Mouse (Mus musculus) G1E (cell line): Measurements from ENCODE around the gene Zdhhc9. TPM values are rescaled to one million over a fixed set of nuclear protein-coding genes. Genes with fewer than 3 reads are reported as not detected.
"Not testable (repeated sequence)": the region's sequence is repeated elsewhere in the genome, so short reads cannot be mapped to it uniquely, and the experiment has no call there.

Experiments
- ATAC-seq: 2 replicates; pipeline ENCODE4 v1.8.0; 2016; ENCODE audit warnings: mild to moderate bottlenecking; ENCODE audit not compliant: insufficient number of reproducible peaks, poor library complexity, low FRiP score, severe bottlenecking; ENCODE audit errors: extremely low read depth
- DNase-seq: peaks from one replicate; pipeline ENCODE4 v3.0.0; 2012; ENCODE audit warnings: low spot score
- H3K27me3 ChIP-seq: 2 replicates; pipeline ENCODE4 v1.6.1; 2012; ENCODE audit warnings: mild to moderate bottlenecking, low read length, inconsistent platforms; ENCODE audit not compliant: insufficient read depth
- H3K36me3 ChIP-seq: replicated peaks from 2 replicates; pipeline ENCODE3; 2012; ENCODE audit warnings: mild to moderate bottlenecking, inconsistent platforms
- H3K4me1 ChIP-seq: 2 replicates; pipeline ENCODE4 v1.6.1; 2012; ENCODE audit warnings: low read depth, low read length, inconsistent platforms, mixed read lengths; ENCODE audit not compliant: insufficient read depth
- H3K4me3 ChIP-seq: 2 replicates; pipeline ENCODE4 v1.5.1; 2012; ENCODE audit warnings: low read depth, mild to moderate bottlenecking, inconsistent platforms, low read length, moderate library complexity, mixed read lengths
- H3K9me3 ChIP-seq: replicated peaks from 2 replicates; pipeline ENCODE4 v1.6.1; 2012; ENCODE audit warnings: inconsistent platforms
- CTCF ChIP-seq: IDR thresholded peaks from 2 replicates; pipeline ENCODE4 v1.5.1; 2012; ENCODE audit warnings: low read depth, low read length, inconsistent platforms, mixed read lengths
- GATA1 ChIP-seq: IDR thresholded peaks from 2 replicates; pipeline ENCODE4 v1.6.1; 2012; ENCODE audit warnings: borderline replicate concordance, low read length, inconsistent platforms, mixed read lengths
- GATA2 ChIP-seq: IDR thresholded peaks from 2 replicates; pipeline ENCODE4 v1.6.1; 2012; ENCODE audit warnings: low read depth, low read length, inconsistent platforms, borderline replicate concordance
- POLR2AphosphoS5 ChIP-seq: IDR thresholded peaks from 2 replicates; pipeline ENCODE4 v1.6.1; 2012; ENCODE audit warnings: low read depth, low read length, inconsistent platforms; ENCODE audit not compliant: insufficient replicate concordance
- TAL1 ChIP-seq: conservative IDR thresholded peaks from 2 replicates; pipeline ENCODE4 v1.6.1; 2012; ENCODE audit warnings: low read depth, low read length, inconsistent platforms, mixed read lengths
- polyA plus RNA-seq: library from polyadenylated mRNA; stranded (reverse); fragments of >175 nt; gene quantifications from 2 replicates; pipeline ENCODE4 v1.2.3, GENCODE M21; 2012
- total RNA-seq, 2 experiments: library from RNA; stranded (forward) in 1 of 2; stranded (reverse) in 1 of 2; fragments of 200-1000 nt in 1 of 2; fragments of >200 nt in 1 of 2; fragmentation: Nextera tagmentation in 1 of 2; gene quantifications; 2 replicates each; pipeline ENCODE4 v1.2.3; 2014 to 2017

Gene Zdhhc9
- total and polyA plus RNA-seq, 3 experiments, result 18.3 to 206 (median 31.0) TPM

DNA sequence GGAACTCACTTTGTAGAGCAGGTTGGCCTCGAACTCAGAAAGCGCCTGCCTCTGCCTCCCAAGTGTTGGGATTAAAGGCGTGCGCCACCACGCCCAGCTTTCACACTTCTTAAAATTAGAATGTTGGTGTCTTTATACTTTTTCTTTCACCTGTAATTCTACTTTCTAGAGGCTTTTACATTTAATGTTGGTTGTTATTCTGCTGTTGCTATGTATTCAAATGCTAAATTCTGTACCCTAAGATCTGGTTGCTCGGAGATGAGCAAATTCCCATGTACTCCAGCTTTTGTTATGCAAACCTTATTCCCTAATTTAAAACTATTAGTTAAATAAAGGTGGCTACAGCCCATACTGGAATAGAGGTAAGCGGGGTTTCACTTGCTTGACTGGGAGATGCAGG lies 14.0 kb upstream of the Zdhhc9 start:
- H3K27me3 ChIP-seq, result no peaks in the 10 kb centered on the region
- ATAC-seq (no peak), DNase-seq (no peak)
- TF ChIP-seq POLR2AphosphoS5 (no peak), TAL1 (no peak), GATA2 (no peak), CTCF (no peak), GATA1 (no peak)
- no peaks in the 10 kb centered on the region for H3K36me3 ChIP-seq
- H3K4me1 ChIP-seq, result no peaks in the 10 kb centered on the region
- H3K9me3 ChIP-seq, result no peaks in the 10 kb centered on the region
- no peak overlapping the region for H3K4me3 ChIP-seq

DNA sequence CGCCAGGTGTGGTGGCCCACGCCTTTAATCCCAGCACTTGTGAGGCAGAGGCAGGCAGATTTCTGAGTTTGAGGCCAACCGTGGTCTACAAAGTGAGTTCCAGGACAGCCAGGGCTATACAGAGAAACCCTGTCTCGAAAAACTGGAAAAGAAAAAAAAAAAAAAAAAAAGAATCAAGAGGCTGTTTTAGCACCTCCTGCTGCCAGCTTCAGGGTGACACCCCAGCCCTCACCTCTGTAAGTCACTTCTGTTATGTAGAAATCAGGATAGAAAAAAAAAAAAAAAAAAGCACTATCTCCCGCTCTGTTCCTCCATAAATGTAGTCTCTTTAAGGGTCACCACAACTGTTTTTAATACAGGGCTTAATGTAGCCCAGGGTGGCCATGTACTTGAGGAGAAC lies 10.8 kb upstream of the Zdhhc9 start:
- no peaks in the 10 kb centered on the region for H3K4me1 ChIP-seq
- ATAC-seq (no peak), DNase-seq (no peak)
- no peak overlapping the region for H3K4me3 ChIP-seq
- no peaks in the 10 kb centered on the region for H3K27me3 ChIP-seq
- no peaks in the 10 kb centered on the region for H3K9me3 ChIP-seq
- H3K36me3 ChIP-seq, result no peaks in the 10 kb centered on the region
- TF ChIP-seq POLR2AphosphoS5, result no peak
- no peak for TF ChIP-seq GATA2
- TF ChIP-seq CTCF, result no peak
- no peak for TF ChIP-seq GATA1
- no peak for TF ChIP-seq TAL1

DNA sequence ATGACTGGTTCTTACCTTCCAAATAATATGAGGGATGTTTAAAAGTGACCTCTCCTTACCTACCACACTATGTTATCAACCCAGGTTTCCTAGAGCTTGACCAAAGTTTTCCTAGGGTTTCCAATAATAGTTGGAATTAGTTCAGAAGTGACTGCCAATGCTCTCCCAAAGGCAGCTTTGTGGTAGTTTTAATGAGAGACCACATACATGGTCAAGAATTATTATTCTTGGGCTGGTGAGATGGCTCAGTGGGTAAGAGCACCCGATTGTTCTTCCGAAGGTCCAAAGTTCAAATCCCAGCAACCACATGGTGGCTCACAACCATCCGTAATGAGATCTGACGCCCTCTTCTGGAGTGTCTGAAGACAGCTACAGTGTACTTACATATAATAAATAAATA lies 1.1 kb upstream of the Zdhhc9 start:
- DNase-seq, H3K27me3 ChIP-seq, H3K4me3 ChIP-seq, H3K9me3 ChIP-seq, ATAC-seq: not testable (repeated sequence)
- Histone ChIP-seq H3K36me3 (peaks cover 13% of the 10 kb centered on the region), H3K4me1 (peaks cover 16% of the 10 kb centered on the region)

DNA sequence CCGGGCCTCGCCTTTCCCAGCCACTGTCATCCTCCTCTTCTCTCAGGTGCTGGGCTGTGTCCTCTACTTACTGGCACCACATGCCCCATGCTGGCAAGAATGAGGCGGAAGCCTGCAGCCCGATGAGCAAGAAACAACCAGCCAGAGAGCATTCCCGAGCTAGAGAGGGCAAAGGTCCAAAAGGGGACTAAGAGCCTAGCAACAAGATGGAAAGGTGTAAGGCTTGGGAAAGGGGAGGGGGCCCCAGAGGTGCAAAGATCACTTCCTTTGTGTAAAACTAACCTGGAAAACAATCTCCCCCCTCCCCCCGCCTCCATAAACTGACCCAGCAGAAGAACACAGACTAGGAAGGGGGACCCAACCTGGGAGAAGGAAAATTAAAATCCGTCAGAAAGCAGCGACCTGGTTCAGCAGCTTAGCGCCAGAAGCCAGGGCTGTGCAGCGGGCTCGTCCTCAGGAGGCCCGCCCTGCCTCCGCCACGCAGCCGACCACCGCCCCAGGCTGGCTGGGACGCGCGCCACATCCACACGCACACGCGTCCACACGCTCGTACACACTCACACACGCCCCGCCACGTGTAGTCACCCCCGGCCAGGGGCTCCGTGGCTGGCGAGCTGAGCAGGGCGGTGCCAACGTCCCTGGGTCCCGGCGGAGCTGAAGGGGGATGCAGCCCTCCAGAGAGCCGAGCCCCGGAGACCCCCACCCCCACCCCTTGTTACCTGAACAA lies 754 bp downstream of the Zdhhc9 start:
- H3K27me3 ChIP-seq, result no peaks in the 10 kb centered on the region
- peak overlapping the region; percentile 88 for H3K4me3 ChIP-seq
- no peaks in the 10 kb centered on the region for H3K9me3 ChIP-seq
- TF ChIP-seq GATA1 (no peak), POLR2AphosphoS5 (no peak), TAL1 (no peak)
- ATAC-seq (no peak), DNase-seq (peak; percentile 8)
- peaks cover 24% of the 10 kb centered on the region for H3K36me3 ChIP-seq
- peaks cover 20% of the 10 kb centered on the region for H3K4me1 ChIP-seq

DNA sequence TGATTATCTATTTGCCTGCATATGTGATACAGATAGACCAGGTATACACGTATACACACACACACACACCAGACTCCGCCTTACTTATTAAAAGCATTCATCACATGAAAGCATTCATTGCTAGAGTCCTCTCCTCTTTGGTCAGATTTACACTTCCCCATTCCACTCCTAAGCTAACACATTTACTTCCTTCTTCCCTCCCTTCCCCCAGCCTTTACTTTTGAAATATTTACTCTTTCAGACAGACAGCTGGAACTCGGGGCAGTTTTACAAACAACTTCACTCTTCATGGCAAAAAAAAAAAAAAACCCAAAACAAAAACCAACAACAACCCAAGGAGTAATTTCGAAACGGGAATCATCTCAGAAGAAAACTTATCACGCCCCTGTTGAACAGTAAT lies 4.2 kb downstream of the Zdhhc9 start:
- no peak overlapping the region for H3K4me3 ChIP-seq

DNA sequence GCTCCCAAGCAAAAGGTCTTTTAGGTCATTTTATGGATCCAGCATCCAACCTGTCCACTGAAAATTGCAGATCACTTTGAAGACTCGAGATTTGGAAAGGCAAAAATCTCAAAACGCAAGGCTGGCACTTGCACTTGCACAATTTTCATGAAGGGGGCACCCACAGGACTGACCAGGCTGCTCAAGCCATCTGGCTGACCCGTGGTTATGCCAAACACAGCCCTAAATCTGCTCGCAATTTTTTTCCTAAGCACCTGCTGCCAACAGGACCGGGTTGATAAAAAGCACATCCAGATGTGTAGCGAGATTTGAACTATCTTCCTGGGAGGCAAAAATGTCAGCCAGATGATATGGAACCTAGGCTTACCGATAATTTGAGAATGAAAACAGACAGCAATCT lies 4.9 kb downstream of the Zdhhc9 start:
- DNase-seq, result no peak
- H3K36me3 ChIP-seq, result peaks cover 57% of the 10 kb centered on the region
- H3K9me3 ChIP-seq, result no peaks in the 10 kb centered on the region
- TF ChIP-seq GATA1 (no peak), POLR2AphosphoS5 (no peak), CTCF (no peak), GATA2 (no peak), TAL1 (no peak)
- no peak for ATAC-seq
- H3K4me3 ChIP-seq, result no peak overlapping the region
- no peaks in the 10 kb centered on the region for H3K27me3 ChIP-seq
- H3K4me1 ChIP-seq, result peaks cover 23% of the 10 kb centered on the region

More for the DNA sequence above, 4.2 kb downstream of the Zdhhc9 start:
- Histone ChIP-seq H3K36me3 (peaks cover 51% of the 10 kb centered on the region), H3K9me3 (no peaks in the 10 kb centered on the region), H3K27me3 (no peaks in the 10 kb centered on the region), H3K4me1 (peaks cover 21% of the 10 kb centered on the region)
- DNase-seq (no peak), ATAC-seq (no peak)
- TF ChIP-seq GATA2 (no peak), POLR2AphosphoS5 (no peak), TAL1 (no peak), GATA1 (no peak), CTCF (no peak)

DNA sequence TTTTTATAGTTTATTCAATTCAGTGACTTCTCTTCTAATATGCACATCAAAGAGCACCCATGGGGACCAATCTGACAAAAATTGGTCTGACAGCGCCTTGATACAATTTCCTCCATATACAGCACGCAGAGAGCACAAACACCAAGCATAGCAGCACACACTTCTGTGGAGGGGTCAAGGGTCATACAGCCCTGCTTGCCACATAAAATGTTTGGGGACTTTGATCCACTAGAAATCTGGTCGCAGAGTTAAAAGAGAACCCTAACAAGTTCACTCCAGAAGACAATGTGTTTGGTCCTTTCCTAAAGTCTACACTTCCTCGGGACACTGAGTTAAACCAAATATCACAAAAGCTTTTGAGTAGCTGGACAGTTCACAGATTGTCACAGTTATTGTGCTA lies 5.7 kb downstream of the Zdhhc9 start:
- ATAC-seq (no peak), DNase-seq (no peak)
- Histone ChIP-seq H3K4me1 (peaks cover 23% of the 10 kb centered on the region), H3K9me3 (no peaks in the 10 kb centered on the region), H3K27me3 (no peaks in the 10 kb centered on the region), H3K36me3 (peaks cover 59% of the 10 kb centered on the region), H3K4me3 (no peak overlapping the region)
- TF ChIP-seq CTCF, result no peak
- no peak for TF ChIP-seq POLR2AphosphoS5
- no peak for TF ChIP-seq GATA1
- TF ChIP-seq TAL1, result no peak
- no peak for TF ChIP-seq GATA2
